Mouse (Mus musculus) telencephalon, adult 2 months (tissue): ENCODE results near the gene Olfr53.
"Not testable (repeated sequence)": the region's sequence is repeated elsewhere in the genome, so short reads cannot be mapped to it uniquely, and the experiment has no call there.

Source experiments
- DNase-seq: peaks from one replicate; pipeline ENCODE4 v3.0.0-alpha.2; 2011; ENCODE audit warnings: low read depth, low spot score

The Olfr53 gene

DNA sequence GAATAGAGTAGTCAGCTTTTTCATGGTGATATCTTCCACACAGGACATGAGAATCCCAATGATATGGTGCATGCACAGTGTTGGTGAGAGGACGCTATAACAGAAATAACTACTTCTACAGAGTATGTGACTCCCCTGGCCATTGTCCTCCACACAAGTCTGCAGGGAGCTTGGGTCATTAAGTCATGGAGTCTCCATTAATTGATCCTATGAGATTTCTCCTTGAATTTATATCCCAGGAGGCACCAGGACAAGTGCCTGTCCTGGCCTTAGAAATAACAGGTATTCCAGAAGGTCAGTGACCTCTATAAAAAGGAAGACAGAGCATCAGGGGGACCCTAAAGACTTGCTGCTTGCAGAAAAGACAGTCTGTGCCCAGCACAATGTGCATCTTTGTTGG lies at the start of gene Olfr53:
TSS of gene Olfr53 (plus strand) at position 301 of the 400 bp plus-strand sequence.
- DNase-seq = no peak

DNA sequence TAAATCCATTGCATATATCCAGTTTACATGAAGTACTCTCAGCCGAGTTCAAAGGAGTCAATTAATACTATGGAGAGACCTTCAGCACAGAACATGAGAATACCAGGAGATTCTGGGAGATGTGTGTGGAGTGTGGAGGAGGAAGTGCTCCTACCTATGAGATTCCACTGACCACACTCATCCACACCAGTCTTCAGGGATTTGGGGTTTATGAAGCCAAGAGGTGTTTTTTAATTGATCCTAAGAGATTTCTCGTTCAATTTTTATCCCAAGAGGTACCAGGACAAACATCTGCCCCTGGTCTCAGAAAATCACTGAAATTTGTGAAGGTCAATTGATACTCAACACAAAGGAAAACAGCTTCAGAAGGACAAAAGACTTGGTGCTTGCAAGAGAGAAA lies 45.3 kb upstream of the Olfr53 start, which contains the start of gene Olfr46:
TSS of gene Olfr46 (plus strand) at position 301 of the 400 bp plus-strand sequence.
- not testable (repeated sequence) for DNase-seq

DNA sequence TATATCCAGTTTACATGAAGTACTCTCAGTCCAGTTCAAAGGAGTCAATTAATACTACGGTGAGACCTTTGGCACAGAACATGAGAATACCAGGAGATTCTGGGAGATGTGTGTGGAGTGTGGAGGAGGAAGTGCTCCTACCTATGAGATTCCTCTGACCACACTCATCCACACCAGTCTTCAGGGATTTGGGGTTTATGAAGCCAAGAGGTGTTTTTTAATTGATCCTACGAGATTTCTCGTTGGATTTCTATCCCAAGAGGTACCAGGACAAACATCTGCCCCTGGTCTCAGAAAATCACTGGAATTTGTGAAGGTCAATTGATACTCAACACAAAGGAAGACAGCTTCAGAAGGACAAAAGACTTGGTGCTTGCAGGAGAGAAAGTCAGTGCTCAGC lies 17.6 kb upstream of the Olfr53 start, which contains the start of gene Olfr61:
TSS of gene Olfr61 (plus strand) at position 301 of the 400 bp plus-strand sequence.
- DNase-seq = not testable (repeated sequence)

DNA sequence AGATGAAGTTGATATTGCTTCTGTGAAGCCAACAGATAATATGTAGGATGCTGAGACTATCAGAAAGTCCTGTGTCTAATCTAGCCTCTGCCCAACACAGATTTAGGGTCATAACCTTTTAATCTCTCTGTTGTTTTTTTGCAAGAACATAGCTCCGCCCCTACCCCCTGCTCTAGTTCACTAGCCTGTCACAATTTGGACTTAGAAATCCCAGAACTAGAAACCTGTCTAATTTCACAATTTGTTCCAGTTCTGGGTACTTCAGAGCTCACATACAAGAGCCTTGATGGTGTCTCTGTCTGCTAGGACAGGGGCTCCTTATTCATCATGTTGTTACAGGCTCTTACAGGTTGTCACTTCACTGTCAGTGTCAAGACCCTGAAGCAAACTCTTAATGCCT lies 15.7 kb upstream of the Olfr53 start:
- no peak for DNase-seq

DNA sequence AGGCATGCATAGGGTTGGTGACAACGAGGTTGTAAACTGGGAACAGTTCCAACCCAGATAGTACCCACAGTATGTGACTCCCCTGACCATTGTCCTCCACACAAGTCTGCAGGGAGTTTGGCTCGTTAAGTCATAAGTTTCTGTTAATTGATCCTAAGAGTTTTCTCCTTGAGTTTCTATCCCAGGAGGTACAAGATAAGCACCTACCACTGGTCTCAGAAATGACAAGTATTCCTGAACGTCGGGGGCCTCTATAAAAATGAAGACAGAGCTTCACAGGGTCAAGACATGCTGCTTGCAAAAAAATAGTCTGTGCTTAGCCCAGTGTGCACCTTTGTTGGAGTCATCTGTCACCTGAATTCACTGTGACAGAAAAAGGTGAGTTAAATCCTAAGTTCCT lies 13.4 kb downstream of the Olfr53 start, which contains the start of gene Olfr539:
TSS of gene Olfr539 (plus strand) at position 301 of the 400 bp plus-strand sequence.
- DNase-seq = no peak

DNA sequence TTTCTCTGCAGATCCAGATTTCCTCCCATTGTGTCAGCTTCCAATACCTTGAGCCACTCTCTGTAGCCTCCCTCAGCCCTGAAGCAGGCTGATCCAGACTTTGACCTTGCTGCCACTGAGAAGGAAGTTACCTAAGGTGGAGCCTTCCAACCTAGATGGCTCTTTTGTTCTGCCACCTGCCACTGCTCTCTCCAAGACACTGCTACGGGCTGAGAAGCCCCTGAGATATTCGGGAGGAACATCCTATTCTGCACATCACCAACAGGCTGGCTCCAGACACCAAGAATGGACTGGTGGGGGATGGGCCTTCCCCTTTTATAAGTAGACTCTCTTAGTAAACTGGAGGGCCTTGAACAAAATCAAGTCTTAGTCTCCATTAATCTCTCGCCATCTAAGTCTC lies 24.4 kb downstream of the Olfr53 start:
- DNase-seq = not testable (repeated sequence)

DNA sequence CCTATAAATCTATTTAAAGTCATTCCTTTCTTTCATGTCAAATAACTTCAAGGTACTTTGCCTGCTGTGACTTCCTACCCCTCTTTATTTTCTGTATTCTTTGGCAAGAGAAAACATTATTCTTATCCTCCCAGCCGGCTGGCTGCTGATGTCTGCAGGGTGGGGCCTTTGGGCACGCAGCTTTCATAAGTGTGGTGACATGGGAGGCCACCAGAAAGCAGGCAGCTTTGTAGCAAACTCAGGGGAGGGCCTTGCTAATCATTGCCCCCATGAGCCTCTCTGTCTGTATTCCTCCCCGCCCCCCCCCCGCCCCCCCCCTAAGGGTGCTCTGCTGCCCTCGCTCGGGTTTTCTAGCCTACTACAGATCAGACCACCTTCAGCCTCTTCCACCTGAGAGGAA lies 29.6 kb downstream of the Olfr53 start:
- no peak for DNase-seq

DNA sequence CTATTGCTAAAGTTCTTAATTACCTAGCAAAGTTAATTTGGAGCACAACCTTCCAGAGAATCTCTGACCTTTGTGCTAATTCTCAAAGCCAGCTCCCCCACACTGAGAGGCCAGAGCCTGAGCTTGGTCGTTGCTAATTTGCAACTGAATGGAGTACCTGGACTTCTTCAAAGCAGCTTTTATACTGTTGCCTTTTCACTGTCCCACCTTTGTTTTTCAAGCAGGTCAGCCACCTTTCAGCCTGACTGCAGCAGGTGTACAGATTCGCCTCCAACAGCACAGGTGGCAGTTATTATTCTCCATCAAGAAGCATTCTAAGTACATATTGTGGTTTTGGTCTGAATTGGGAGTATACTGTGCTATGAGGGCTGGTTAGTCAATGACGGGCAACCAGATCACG lies 33.3 kb downstream of the Olfr53 start:
- not testable (repeated sequence) for DNase-seq

DNA sequence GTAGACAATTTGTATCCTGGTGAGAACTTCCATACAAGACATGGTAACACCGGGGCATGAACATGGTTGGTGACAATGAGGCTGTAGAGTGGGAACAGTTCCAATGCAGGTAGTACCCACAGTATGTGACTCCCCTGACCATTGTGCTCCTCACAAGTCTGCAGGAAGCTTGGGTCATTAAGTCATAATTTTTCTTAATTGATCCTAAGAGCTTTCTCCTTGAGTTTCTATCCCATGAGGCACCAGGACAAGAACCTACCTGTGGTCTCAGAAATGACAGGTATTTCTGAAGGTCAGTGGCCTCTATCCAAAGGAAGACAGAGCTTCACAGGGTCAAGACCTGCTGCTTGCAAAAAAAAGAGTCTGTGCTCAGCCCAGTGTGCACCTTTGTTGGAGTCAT lies 35.4 kb downstream of the Olfr53 start, which contains the start of gene Olfr45:
TSS of gene Olfr45 (plus strand) at position 301 of the 400 bp plus-strand sequence.
- DNase-seq = no peak

DNA sequence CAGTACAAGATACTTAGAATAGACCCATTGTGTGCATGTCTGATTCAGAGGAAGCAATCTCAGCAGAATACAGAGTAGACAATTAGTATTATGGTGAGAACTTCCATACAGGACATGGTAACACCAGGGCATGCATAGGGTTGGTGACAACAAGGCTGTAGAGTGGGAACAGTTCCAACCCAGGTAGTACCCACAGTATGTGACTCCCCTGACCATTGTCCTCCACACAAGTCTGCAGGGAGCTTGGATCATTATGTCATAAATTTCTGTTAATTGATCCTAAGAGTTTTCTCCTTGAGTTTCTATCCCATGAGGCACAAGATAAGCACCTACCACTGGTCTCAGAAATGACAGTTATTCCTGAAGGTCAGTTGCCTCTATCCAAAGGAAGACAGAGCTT lies 50.7 kb downstream of the Olfr53 start, which contains the start of gene Olfr541:
TSS of gene Olfr541 (plus strand) at position 301 of the 400 bp plus-strand sequence.
- no peak for DNase-seq
